Mouse (Mus musculus): ENCODE measurements at regions not wholly inside any gene's neighbourhood (a gene's known extent, or its start where the extent isn't known, plus 50 kb on each side); places are given as distances from the start of the nearest gene placed in this dataset.

GRCm38 (mm10) chr14:102925769-102926443, 56.5 kb downstream of the Kctd12 start:
- Histone ChIP-seq H3K9me3 (no peaks in the 10 kb centered on the region), H3K9ac (no peak overlapping the region), H3K27ac (no peak overlapping the region), H3K4me2 (no peak overlapping the region), H3K27me3 (replicated peaks) (no peaks in the 10 kb centered on the region), H3K36me3 (no peaks in the 10 kb centered on the region), H3K4me3 (replicated peaks) (no peak overlapping the region), H3K4me1 (no peaks in the 10 kb centered on the region)
- 76% methylated on average over 6 of the region's 6 CpGs for WGBS
- no peak for ATAC-seq (ENCODE audit: insufficient read depth, low FRiP score, low read depth)

- ATAC-seq (ENCODE audit: insufficient read depth, low FRiP score, low read depth) = no peak
- no peaks in the 10 kb centered on the region for H3K36me3 ChIP-seq
- H3K9me3 ChIP-seq = no peaks in the 10 kb centered on the region
- no peaks in the 10 kb centered on the region for H3K27me3 ChIP-seq (replicated peaks)
- H3K9ac ChIP-seq = no peak overlapping the region
- no peaks in the 10 kb centered on the region for H3K4me1 ChIP-seq
- H3K27ac ChIP-seq = no peak overlapping the region
- 71% methylated on average over 4 of the region's 4 CpGs for WGBS
- H3K4me3 ChIP-seq (replicated peaks) = no peak overlapping the region
- no peak overlapping the region for H3K4me2 ChIP-seq
Observed at GRCm38 (mm10) chr14:102924674-102925073, 57.8 kb downstream of the Kctd12 start.

GRCm38 (mm10) chr14:102922496-102922993, 59.9 kb downstream of the Kctd12 start:
- WGBS = 81% methylated on average over 5 of the region's 5 CpGs
- H3K9me3 ChIP-seq = no peaks in the 10 kb centered on the region
- H3K9ac ChIP-seq = no peak overlapping the region
- H3K4me3 ChIP-seq (replicated peaks) = no peak overlapping the region
- H3K4me2 ChIP-seq = no peak overlapping the region
- no peaks in the 10 kb centered on the region for H3K27me3 ChIP-seq (replicated peaks)
- H3K4me1 ChIP-seq = no peaks in the 10 kb centered on the region
- no peaks in the 10 kb centered on the region for H3K36me3 ChIP-seq
- no peak overlapping the region for H3K27ac ChIP-seq
- ATAC-seq (ENCODE audit: insufficient read depth, low FRiP score, low read depth) = no peak

GRCm38 (mm10) chr14:102920415-102920814, 62.0 kb downstream of the Kctd12 start:
- WGBS = 78% methylated on average over 6 of the region's 6 CpGs
- no peak overlapping the region for H3K4me2 ChIP-seq

GRCm38 (mm10) chr14:102919261-102919801, 63.1 kb downstream of the Kctd12 start:
- H3K27ac ChIP-seq = no peak overlapping the region
- H3K4me2 ChIP-seq = no peak overlapping the region
- ATAC-seq (ENCODE audit: insufficient read depth, low FRiP score, low read depth) = no peak
- no peaks in the 10 kb centered on the region for H3K9me3 ChIP-seq
- no peaks in the 10 kb centered on the region for H3K36me3 ChIP-seq
- no peak overlapping the region for H3K4me3 ChIP-seq (replicated peaks)
- H3K4me1 ChIP-seq = no peaks in the 10 kb centered on the region
- WGBS = 69% methylated on average over 7 of the region's 7 CpGs
- no peak overlapping the region for H3K9ac ChIP-seq
- H3K27me3 ChIP-seq (replicated peaks) = no peaks in the 10 kb centered on the region

More at GRCm38 (mm10) chr14:102920415-102920814, 62.0 kb downstream of the Kctd12 start:
- Histone ChIP-seq H3K36me3 (no peaks in the 10 kb centered on the region), H3K4me1 (no peaks in the 10 kb centered on the region), H3K27ac (no peak overlapping the region), H3K9me3 (no peaks in the 10 kb centered on the region), H3K4me3 (replicated peaks) (no peak overlapping the region), H3K27me3 (replicated peaks) (no peaks in the 10 kb centered on the region), H3K9ac (no peak overlapping the region)
- no peak for ATAC-seq (ENCODE audit: insufficient read depth, low FRiP score, low read depth)

- Histone ChIP-seq H3K9ac (no peak overlapping the region), H3K9me3 (no peaks in the 10 kb centered on the region), H3K36me3 (no peaks in the 10 kb centered on the region), H3K27me3 (replicated peaks) (no peaks in the 10 kb centered on the region), H3K4me2 (no peak overlapping the region), H3K27ac (no peak overlapping the region), H3K4me3 (replicated peaks) (no peak overlapping the region), H3K4me1 (no peaks in the 10 kb centered on the region)
- 62% methylated on average over 1 of the region's 1 CpGs for WGBS
- no peak for ATAC-seq (ENCODE audit: insufficient read depth, low FRiP score, low read depth)
Observed at GRCm38 (mm10) chr14:102917929-102918328, 64.5 kb downstream of the Kctd12 start.

GRCm38 (mm10) chr14:102915918-102916317, 66.5 kb downstream of the Kctd12 start:
- Histone ChIP-seq H3K4me3 (replicated peaks) (no peak overlapping the region), H3K4me1 (no peaks in the 10 kb centered on the region), H3K4me2 (no peak overlapping the region), H3K9ac (no peak overlapping the region), H3K9me3 (no peaks in the 10 kb centered on the region), H3K27me3 (replicated peaks) (no peaks in the 10 kb centered on the region), H3K36me3 (no peaks in the 10 kb centered on the region), H3K27ac (no peak overlapping the region)
- ATAC-seq (ENCODE audit: insufficient read depth, low FRiP score, low read depth) = no peak
- 87% methylated on average over 4 of the region's 4 CpGs for WGBS

- no peak overlapping the region for H3K9ac ChIP-seq
- no peak overlapping the region for H3K27ac ChIP-seq
- no peak overlapping the region for H3K4me2 ChIP-seq
- H3K4me3 ChIP-seq (replicated peaks) = no peak overlapping the region
- WGBS = 68% methylated on average over 3 of the region's 3 CpGs
- no peaks in the 10 kb centered on the region for H3K9me3 ChIP-seq
- H3K4me1 ChIP-seq = no peaks in the 10 kb centered on the region
- no peak for ATAC-seq (ENCODE audit: insufficient read depth, low FRiP score, low read depth)
- no peaks in the 10 kb centered on the region for H3K27me3 ChIP-seq (replicated peaks)
- no peaks in the 10 kb centered on the region for H3K36me3 ChIP-seq
Observed at GRCm38 (mm10) chr14:102911582-102911981, 70.9 kb downstream of the Kctd12 start.

GRCm38 (mm10) chr14:102908990-102909389, 73.4 kb downstream of the Kctd12 start:
- Histone ChIP-seq H3K27me3 (replicated peaks) (no peaks in the 10 kb centered on the region), H3K4me2 (no peak overlapping the region), H3K4me1 (no peaks in the 10 kb centered on the region), H3K36me3 (no peaks in the 10 kb centered on the region), H3K4me3 (replicated peaks) (no peak overlapping the region), H3K9ac (no peak overlapping the region), H3K9me3 (no peaks in the 10 kb centered on the region), H3K27ac (no peak overlapping the region)
- no peak for ATAC-seq (ENCODE audit: insufficient read depth, low FRiP score, low read depth)
- 77% methylated on average over 3 of the region's 3 CpGs for WGBS

GRCm38 (mm10) chr14:102907411-102908103, 74.9 kb downstream of the Kctd12 start:
- no peak overlapping the region for H3K27ac ChIP-seq
- no peak for ATAC-seq (ENCODE audit: insufficient read depth, low FRiP score, low read depth)
- H3K9ac ChIP-seq = no peak overlapping the region
- no peaks in the 10 kb centered on the region for H3K36me3 ChIP-seq
- no peaks in the 10 kb centered on the region for H3K4me1 ChIP-seq
- no peaks in the 10 kb centered on the region for H3K9me3 ChIP-seq
- no peak overlapping the region for H3K4me3 ChIP-seq (replicated peaks)
- no peaks in the 10 kb centered on the region for H3K27me3 ChIP-seq (replicated peaks)
- 83% methylated on average over 6 of the region's 6 CpGs for WGBS
- H3K4me2 ChIP-seq = no peak overlapping the region

- 75% methylated on average over 6 of the region's 6 CpGs for WGBS
- Histone ChIP-seq H3K27ac (no peak overlapping the region), H3K36me3 (no peaks in the 10 kb centered on the region), H3K9ac (no peak overlapping the region), H3K9me3 (no peaks in the 10 kb centered on the region), H3K4me3 (replicated peaks) (no peak overlapping the region), H3K4me1 (no peaks in the 10 kb centered on the region), H3K27me3 (replicated peaks) (no peaks in the 10 kb centered on the region), H3K4me2 (no peak overlapping the region)
- no peak for ATAC-seq (ENCODE audit: insufficient read depth, low FRiP score, low read depth)
Observed at GRCm38 (mm10) chr14:102906826-102907225, 75.6 kb downstream of the Kctd12 start.

GRCm38 (mm10) chr14:102906286-102906685, 76.2 kb downstream of the Kctd12 start:
- Histone ChIP-seq H3K27ac (no peak overlapping the region), H3K9ac (no peak overlapping the region), H3K4me3 (replicated peaks) (no peak overlapping the region), H3K27me3 (replicated peaks) (no peaks in the 10 kb centered on the region), H3K9me3 (no peaks in the 10 kb centered on the region), H3K4me1 (no peaks in the 10 kb centered on the region), H3K4me2 (no peak overlapping the region), H3K36me3 (no peaks in the 10 kb centered on the region)
- no peak for ATAC-seq (ENCODE audit: insufficient read depth, low FRiP score, low read depth)
- WGBS = 82% methylated on average over 1 of the region's 1 CpGs
